Mouse (Mus musculus) heart, postnatal 0 days (tissue): ENCODE data around the gene Asb8.

Experiments
- CTCF ChIP-seq: IDR thresholded peaks from 2 replicates; pipeline ENCODE4 v1.5.1; 2016; ENCODE audit warnings: antibody characterized with exemption, control low read depth, low read depth
- EP300 ChIP-seq: IDR thresholded peaks from 2 replicates; pipeline ENCODE4 v1.6.1; 2016; ENCODE audit warnings: antibody characterized with exemption, low read depth

- TF ChIP-seq CTCF (no peak), EP300 (no peak)
Measured at GRCm38 (mm10) chr15:98131942-98132655, 33.3 kb downstream of the Asb8 start.
